Mouse (Mus musculus) CD4-positive, CD25-positive, alpha-beta regulatory T cell, adult 2 months (primary cell): ENCODE measurements around the gene Mogat1.
A peak's percentile ranks its signal among the peaks of the same experiment; 100 is the strongest.
"Not testable (repeated sequence)": the region's sequence is repeated elsewhere in the genome, so short reads cannot be mapped to it uniquely, and the experiment has no call there.

Experiments used
- DNase-seq: peaks from one replicate; pipeline ENCODE4 v3.0.0-alpha.2; 2012; ENCODE audit warnings: low read depth, low spot score

Mogat1 gene

DNA sequence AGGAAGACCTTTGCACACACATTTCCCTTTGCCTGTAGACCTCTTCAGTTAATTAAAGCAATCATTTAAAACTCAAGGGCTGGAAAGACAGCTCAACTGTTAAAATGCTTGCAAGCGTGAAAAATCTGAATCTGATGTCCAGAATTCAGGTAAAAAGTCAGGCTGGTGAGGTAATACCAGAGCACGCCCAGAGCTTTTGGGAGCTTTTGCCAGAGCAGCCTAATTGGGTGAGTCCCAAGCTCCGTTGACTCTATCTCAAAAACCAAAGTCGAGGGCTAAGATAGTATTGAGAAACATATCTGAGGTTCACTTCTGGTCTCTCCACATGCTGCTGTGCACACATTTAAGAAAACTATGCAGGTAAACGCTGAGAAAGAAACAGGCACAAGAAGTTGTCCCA lies at the start of gene Mogat1:
Mogat1 (plus strand) TSS at position 130 of the 400 bp plus-strand sequence.
- DNase-seq, result no peak

GRCm38 (mm10) chr1:78472441-78472840 lies 38.4 kb upstream of the Mogat1 start:
- DNase-seq, result no peak

- no peak for DNase-seq
Measured at GRCm38 (mm10) chr1:78483430-78483829, 27.4 kb upstream of the Mogat1 start.

DNA sequence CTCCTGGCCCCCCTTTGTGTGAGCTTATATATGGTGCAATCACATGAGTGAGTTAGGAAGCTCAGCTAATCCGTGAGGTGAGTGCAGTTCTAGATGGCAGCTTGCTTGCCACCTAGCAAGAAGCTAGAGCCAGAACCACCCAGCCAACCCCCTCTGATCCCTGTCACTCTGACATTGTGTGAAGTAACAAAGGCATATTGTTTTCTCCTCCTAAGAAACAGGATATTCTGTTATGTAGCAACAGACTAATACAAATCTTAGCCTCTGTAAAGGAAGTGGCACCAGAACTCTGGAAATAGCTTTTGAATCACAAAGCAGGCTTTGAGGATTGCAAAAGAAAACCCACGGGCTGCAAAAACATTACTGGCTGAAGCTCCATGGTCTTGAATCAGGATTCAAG lies 26.4 kb upstream of the Mogat1 start:
- no peak for DNase-seq

DNA sequence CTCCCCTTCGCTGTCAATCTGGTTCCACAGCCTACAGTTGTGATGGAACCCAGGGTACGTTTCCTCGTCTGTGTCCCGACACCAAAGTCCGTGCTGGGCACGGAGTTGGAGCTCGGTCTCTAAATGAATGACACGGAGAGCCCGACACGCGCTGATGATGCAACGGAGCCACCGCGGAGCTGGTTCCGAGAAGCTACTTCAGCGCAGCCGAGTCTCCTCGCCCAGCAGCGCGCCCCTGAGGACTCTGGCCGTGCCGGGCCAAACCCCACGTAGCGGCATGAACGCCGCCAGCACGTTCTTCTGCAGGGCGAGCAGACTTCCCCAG lies 22.4 kb upstream of the Mogat1 start:
- no peak for DNase-seq

- peak; percentile 94 for DNase-seq
Measured at GRCm38 (mm10) chr1:78488752-78489492, 21.9 kb upstream of the Mogat1 start, which contains the start of gene Farsb. Farsb (minus strand) TSS chr1:78488897.

GRCm38 (mm10) chr1:78490143-78490542 lies 20.6 kb upstream of the Mogat1 start:
- peak; percentile 5 for DNase-seq

GRCm38 (mm10) chr1:78501036-78501435 lies 9.8 kb upstream of the Mogat1 start:
- DNase-seq, result no peak

DNA sequence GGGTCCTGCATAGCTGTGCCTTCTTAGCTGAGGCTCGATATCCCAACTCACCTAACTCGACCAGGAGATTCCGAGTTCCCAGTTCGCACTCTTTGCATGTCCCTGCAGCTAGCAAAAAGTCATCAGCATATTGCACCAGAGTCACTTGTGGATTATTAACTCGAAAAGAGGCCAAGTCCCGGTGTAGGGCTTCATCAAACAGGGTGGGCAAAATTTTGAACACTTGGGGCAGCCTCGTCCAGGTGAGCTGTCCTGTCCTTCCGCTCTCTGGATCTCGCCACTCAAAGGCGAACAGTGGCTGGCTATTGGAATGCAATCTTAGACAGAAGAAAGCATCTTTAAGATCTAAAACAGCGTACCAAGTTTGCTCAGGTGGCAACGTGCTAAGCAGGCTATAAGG lies 8.9 kb upstream of the Mogat1 start:
- not testable (repeated sequence) for DNase-seq

DNA sequence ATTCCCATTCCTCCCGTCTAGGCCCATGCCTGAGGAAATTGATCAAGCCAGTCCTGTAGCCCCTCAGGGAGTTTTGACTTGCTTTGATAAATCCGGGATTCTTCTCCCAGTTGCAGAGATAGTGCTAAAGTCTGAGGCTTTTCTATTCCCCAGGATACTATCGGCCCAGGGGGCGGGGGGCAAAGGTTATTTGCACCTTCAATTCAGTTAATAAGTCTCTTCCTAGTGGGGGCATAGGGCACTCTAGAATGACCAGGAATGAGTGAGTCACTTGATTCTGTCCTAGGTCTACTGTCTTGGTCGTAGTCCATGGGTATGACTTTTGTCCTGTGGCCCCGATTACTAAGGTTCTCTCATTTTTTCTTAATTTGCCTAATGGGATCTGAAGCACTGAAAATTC lies 8.3 kb upstream of the Mogat1 start:
- DNase-seq, result no peak

DNA sequence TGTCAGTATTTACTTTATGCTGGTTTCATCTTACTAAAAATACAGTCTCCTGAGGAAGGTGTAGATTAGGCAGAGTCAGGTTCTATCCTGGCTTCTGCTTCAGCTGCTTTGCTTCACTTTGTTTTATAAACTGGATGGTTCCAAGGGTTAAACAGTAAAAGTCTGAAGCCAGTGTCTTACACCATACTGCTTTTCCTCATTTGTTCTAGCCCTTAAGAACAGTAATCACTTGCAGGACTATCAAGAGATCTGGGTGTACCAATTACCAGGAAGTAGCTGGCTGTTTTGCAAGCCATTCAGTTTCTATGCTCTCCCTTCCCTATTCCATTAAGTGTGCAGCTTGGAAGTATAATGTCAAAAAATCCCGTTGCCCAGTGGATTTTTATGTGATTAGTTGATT lies 3.7 kb upstream of the Mogat1 start:
- DNase-seq, result no peak

GRCm38 (mm10) chr1:78511621-78512160 lies 900 bp downstream of the Mogat1 start, which contains the start of gene BC035947:
BC035947 (minus strand) TSS chr1:78512158.
- DNase-seq, result no peak

GRCm38 (mm10) chr1:78512756-78513155 lies 2.0 kb downstream of the Mogat1 start:
- no peak for DNase-seq

DNA sequence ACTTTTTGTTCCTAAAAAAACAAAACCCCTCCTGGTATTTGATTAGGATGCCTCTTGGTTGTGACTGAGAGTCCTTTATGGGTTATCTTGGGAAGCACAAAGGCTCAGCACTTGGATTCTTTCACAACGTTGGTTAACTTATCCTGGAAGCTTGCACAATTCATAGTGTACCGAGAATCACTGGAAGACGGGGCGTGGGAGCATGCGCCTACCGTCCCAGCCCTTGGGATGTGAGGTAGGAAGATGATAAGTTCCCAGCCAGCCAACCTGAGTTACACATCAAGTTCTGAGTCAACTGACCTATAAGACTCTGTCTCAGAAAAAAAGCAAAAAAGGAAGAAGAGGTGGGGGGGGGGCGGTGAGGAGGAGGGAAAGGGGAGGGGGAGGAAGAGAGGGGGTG lies 8.1 kb downstream of the Mogat1 start:
- no peak for DNase-seq

DNA sequence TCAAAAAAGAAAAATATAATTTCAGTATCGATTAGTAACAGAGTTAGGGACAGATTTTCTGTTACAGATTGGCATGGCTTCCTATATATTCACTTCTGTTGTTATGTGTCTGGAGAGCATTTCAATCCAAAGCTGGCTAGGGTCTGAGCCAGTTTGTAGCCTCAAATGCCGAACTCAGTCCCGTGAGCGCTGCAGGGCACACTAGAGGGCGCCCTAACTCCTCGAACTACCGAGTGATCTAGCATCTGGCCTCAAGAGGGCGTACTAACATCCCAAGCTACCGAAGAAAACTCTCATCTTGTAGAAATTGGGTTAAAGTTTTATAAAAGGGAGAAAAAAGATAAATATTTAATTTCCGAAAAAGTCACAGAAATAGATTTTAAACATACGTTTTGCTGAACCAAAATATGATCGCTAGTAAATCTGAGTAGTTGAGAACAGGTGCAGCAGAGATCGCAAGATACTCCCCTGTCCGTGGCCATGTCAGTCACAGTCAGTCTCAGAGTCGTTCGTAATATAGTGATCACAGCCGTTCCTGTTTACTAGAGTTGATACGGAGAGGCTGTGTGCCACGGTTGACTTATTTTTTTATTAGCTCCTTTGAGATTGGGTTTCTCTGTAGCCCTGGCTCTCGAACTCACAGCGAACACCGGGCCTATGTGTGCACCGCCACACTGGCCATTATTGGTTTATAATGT lies 14.5 kb downstream of the Mogat1 start:
- DNase-seq, result peak; percentile 82

- no peak for DNase-seq
Measured at GRCm38 (mm10) chr1:78528356-78528755, 17.6 kb downstream of the Mogat1 start.

DNA sequence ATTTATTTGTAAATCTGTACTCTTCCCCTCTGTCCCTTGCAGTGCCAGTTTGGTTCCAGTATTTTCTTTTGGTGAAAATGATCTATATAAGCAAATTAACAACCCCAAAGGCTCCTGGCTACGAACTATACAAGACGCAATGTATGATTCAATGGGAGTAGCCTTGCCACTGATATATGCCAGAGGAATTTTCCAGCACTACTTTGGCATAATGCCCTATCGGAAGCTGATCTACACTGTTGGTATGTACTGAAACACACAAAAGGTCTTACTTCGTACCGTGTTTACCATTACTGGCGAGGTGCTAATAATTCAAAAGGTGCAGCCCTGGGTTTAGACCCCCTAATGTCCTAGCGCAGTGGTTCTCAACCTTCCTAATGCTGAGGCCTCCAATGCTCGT lies 18.2 kb downstream of the Mogat1 start:
- no peak for DNase-seq

DNA sequence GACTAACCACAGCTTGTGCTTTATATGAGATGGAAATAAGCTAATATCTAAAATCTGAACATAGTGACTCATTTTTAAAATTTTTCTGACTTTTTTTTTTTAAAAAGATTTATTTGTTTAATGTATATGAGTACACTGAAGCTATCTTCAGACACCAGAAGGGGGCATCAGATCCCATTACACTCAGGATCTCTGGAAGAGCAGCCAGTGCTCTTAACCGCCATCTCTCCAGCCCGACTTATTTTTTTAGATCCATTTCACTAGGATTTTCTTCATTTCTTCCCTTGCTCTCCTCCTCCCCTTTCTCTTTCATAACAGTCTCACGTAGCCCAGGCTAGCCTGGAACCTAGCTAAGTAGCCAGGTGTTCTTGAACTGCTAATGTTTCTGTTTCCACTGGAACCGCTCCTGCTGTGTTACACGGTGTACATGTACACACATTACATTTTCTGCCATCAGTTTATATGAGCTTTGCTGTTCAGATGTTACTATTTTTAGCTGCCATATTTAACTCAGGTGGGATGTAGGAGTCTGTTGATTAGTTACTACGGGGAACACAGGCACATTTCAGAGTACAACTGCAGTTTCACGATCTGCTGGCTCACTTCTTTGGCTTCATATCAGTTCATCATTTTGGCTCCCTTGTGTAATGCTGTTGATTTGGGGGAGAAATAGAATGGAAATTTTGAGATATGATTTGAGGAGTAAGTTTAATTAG lies 19.9 kb downstream of the Mogat1 start:
- no peak for DNase-seq

DNA sequence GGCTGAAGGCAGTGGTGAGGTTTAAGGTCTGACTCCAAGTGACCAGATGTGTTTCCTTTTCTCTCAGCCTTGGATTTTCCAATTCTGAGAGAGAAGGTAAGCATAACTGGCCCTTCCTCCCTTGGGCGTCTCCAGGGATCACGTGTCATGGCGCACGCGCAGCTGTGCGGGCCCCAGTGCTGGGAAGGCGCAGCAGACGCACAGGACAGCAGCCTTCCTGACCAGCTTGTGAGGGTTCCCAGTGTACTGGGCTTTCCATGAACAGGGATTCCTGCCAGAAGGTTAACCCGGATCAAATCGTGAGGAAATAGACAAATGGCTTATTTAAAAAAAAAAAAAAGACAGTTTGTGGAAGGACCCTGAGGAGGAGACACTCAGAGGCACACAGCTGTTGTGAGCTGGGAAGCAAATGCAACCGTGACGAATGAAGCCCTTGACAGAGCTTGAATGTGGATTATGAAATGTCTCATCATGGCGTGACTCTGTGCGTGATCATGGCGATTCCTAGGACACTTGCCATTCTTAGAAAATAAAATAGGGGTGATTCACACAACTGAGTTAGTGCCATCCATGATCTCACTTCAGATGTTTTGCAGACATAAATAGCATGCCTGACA lies 21.5 kb downstream of the Mogat1 start:
- no peak for DNase-seq

DNA sequence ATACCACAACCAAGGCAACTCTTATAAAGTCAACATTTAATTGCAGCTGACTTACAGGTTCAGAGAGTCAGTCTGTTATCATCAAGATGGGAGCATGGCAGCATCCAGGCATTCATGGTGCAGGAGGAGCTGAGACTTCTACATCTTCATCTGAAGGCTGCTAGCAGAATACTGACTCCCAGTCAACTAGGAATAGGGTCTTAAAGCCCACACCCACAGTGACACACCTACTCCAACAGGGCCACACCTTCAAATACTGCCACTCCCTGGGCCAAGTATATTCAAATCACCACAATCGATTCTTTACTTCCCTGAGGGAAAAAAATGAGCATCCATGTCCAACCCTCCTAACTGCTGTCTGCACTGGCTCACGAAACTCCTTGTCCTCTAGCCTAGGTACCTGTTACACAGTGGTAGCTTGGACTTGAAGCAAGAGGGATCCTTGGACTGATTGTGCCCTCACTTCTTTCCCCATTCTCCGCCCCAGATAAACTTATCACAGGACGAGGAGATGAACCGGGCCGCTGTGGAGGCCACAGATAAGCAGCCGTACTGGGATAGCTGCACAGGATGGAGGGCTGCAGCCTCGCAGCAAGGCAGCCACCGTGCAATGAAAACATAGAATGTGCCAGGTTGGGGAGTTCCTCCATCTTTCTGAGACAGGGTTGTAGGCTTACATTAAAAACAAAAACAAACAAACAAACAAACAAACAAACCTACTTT lies 23.8 kb downstream of the Mogat1 start:
- no peak for DNase-seq
